Mouse (Mus musculus) liver, embryonic 14.5 days (tissue): ENCODE measurements around the gene Satb1. TPM values are rescaled to one million over a fixed set of nuclear protein-coding genes. Genes with fewer than 3 reads are reported as not detected.

Source experiments
- ATAC-seq: fragments of 200-750 bp; cut with Nextera tagmentation; 2 replicates; pipeline ENCODE4 v1.8.0; 2017; ENCODE audit warnings: moderate number of reproducible peaks, mild to moderate bottlenecking, moderate library complexity; ENCODE audit not compliant: insufficient read depth
- DNase-seq, 3 experiments: peaks; one replicate each; pipeline ENCODE4 v3.0.0-alpha.2; 2012 to 2013; ENCODE audit warnings: low read depth in 3 of 3, low spot score in 3 of 3
- H3K27ac ChIP-seq: fragments of 300-500 bp; sonication (generic); 2 replicates; pipeline ENCODE4 v1.5.1; 2014; ENCODE audit warnings: moderate library complexity, mild to moderate bottlenecking, control low read depth, inconsistent platforms
- H3K27me3 ChIP-seq: fragments of 300-500 bp; sonication (generic); 2 replicates; pipeline ENCODE4 v1.6.1; 2014; ENCODE audit warnings: mild to moderate bottlenecking, low read length, moderate library complexity; ENCODE audit not compliant: control insufficient read depth, insufficient read depth
- H3K36me3 ChIP-seq: fragments of 300-500 bp; sonication (generic); replicated peaks from 2 replicates; pipeline ENCODE4 v1.6.1; 2014; ENCODE audit warnings: low read depth; ENCODE audit not compliant: control insufficient read depth, insufficient read depth
- H3K4me1 ChIP-seq, 2 experiments: fragments of 200-500 bp in 1 of 2; fragments of 300-500 bp in 1 of 2; sonication (generic) in 1 of 2; replicated peaks; 2 replicates each; pipeline ENCODE4 v1.6.1; 2012 to 2014; ENCODE audit warnings: antibody characterized with exemption in 1 of 2, inconsistent platforms in 1 of 2, low read length in 1 of 2; ENCODE audit not compliant: control insufficient read depth in 2 of 2, insufficient read depth in 2 of 2
- H3K4me2 ChIP-seq: fragments of 300-500 bp; sonication (generic); 2 replicates; pipeline ENCODE4 v1.6.1; 2014; ENCODE audit warnings: low read depth, mild to moderate bottlenecking, control low read depth, moderate library complexity
- H3K4me3 ChIP-seq, 2 experiments: fragments of 200-500 bp in 1 of 2; fragments of 300-500 bp in 1 of 2; sonication (generic) in 1 of 2; 2 replicates each; pipeline ENCODE4 v1.5.1; 2012 to 2014; ENCODE audit warnings: low read depth in 2 of 2, low read length in 2 of 2, mild to moderate bottlenecking in 2 of 2, control low read depth in 1 of 2, inconsistent platforms in 1 of 2, moderate library complexity in 1 of 2; ENCODE audit not compliant: insufficient read depth in 1 of 2
- H3K9ac ChIP-seq: fragments of 300-500 bp; sonication (generic); replicated peaks from 2 replicates; pipeline ENCODE4 v1.6.1; 2014; ENCODE audit warnings: mild to moderate bottlenecking, control low read depth, moderate library complexity
- H3K9me3 ChIP-seq: fragments of 300-500 bp; sonication (generic); 2 replicates; pipeline ENCODE4 v1.6.1; 2016; ENCODE audit warnings: low read length, mixed read lengths; ENCODE audit not compliant: control insufficient read depth
- CTCF ChIP-seq: IDR thresholded peaks from 2 replicates; pipeline ENCODE4 v1.5.1; 2016; ENCODE audit warnings: antibody characterized with exemption, low read depth, control low read depth
- EP300 ChIP-seq: IDR thresholded peaks from 2 replicates; pipeline ENCODE4 v1.6.1; 2016; ENCODE audit warnings: antibody characterized with exemption, low read depth
- WGBS: fragments of 180-500 bp; shearing (Covaris S2); extraction: QIAGEN DNeasy Blood & Tissue Kit; methylation state at CpG from one replicate; pipeline ENCODE4 v1.1.7; 2014; ENCODE audit not compliant: insufficient replicate concordance; 5-methylcytosine and 5-hydroxymethylcytosine counted together
- polyA plus RNA-seq, 2 experiments: library from polyadenylated mRNA; depleted of rRNA in 1 of 2; stranded (reverse) in 1 of 2; unstranded in 1 of 2; fragments of >200 nt; fragmentation: Nextera tagmentation in 1 of 2; extraction: Ambion mirVana in 1 of 2; gene quantifications; 2 replicates each; pipeline versions ENCODE4 v1.2.1 to v1.2.3; 2012 to 2014

Gene Satb1
- polyA plus RNA-seq, 2 experiments = 0.74 to 0.96 TPM

DNA sequence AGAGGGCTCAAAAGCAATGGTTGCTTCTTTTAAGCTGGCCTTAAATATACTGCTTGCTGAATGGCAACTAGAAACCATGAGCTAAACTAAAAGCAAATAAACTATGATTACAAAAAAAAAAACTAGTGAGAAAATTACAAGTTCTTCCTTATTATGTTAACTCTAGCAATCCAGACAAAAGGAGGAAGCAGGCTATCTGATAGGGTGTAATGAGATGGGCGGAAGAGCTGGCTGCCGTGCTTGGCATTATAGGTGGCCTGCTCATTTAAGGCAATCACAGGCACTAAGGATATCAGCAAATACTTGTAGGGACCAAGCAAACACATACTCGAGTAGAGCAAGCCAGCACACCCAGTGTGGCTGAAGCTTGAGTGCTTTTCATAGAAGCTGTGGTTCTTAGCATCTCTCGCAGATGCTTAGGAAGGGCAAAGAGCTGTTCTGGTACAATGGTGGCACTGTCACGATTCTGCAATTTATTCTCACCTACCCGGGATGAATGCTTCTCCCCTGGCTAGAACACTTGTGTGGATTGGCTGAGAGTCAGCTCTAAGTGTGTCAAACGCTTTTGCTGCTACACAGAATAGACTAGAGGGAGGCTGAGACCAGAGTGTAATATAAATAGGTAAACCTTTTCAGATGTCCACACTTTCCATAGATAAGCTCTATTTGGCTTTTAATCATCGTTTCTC lies 49.4 kb downstream of the Satb1 start:
- WGBS = 54% methylated on average over 8 of the region's 8 CpGs
- no peak overlapping the region for H3K27ac ChIP-seq
- no peak overlapping the region for H3K9ac ChIP-seq
- no peak overlapping the region for H3K4me3 ChIP-seq
- DNase-seq = no peak
- H3K4me2 ChIP-seq = no peak overlapping the region
- no peaks in the 10 kb centered on the region for H3K27me3 ChIP-seq
- no peaks in the 10 kb centered on the region for H3K9me3 ChIP-seq
- TF ChIP-seq EP300 (no peak), CTCF (no peak)
- no peaks in the 10 kb centered on the region for H3K4me1 ChIP-seq
- ATAC-seq = no peak
- no peaks in the 10 kb centered on the region for H3K36me3 ChIP-seq

DNA sequence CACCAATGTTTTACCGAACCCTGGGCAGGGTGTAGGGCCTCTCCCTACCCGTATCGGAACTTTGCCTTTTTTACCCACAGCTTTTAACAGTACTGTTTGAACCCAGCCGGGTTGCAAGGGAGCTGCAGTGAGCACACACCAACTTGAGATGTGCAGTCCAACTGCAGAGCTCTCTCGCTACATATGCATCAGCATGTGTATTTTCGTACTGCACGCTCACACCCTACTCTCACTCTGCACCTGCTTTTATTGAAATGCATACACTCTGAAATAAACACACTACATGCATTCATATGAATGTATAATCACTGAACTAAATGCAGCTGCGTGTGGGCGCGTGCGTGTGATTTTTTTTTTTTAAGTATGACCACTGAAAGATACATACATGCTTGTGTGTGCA lies 53.1 kb downstream of the Satb1 start:
- H3K4me3 ChIP-seq = no peak overlapping the region
- ATAC-seq (no peak), DNase-seq (no peak)
- 79% methylated on average over 11 of the region's 11 CpGs for WGBS
- TF ChIP-seq EP300 (no peak), CTCF (no peak)
- no peak overlapping the region for H3K9ac ChIP-seq
- no peak overlapping the region for H3K27ac ChIP-seq
- H3K36me3 ChIP-seq = no peaks in the 10 kb centered on the region
- no peak overlapping the region for H3K4me2 ChIP-seq
- H3K9me3 ChIP-seq = no peaks in the 10 kb centered on the region
- no peaks in the 10 kb centered on the region for H3K27me3 ChIP-seq
- no peaks in the 10 kb centered on the region for H3K4me1 ChIP-seq

GRCm38 (mm10) chr17:51778961-51779360 lies 54.1 kb downstream of the Satb1 start:
- no peak overlapping the region for H3K4me3 ChIP-seq
- no peaks in the 10 kb centered on the region for H3K27me3 ChIP-seq
- no peaks in the 10 kb centered on the region for H3K9me3 ChIP-seq
- H3K4me2 ChIP-seq = no peak overlapping the region
- TF ChIP-seq EP300 (no peak), CTCF (no peak)
- H3K4me1 ChIP-seq = no peaks in the 10 kb centered on the region
- no peak overlapping the region for H3K9ac ChIP-seq
- no peak for ATAC-seq
- DNase-seq = no peak
- H3K36me3 ChIP-seq = no peaks in the 10 kb centered on the region
- no peak overlapping the region for H3K27ac ChIP-seq
- 65% methylated on average over 2 of the region's 2 CpGs for WGBS

GRCm38 (mm10) chr17:51777813-51778212 lies 55.3 kb downstream of the Satb1 start:
- no peaks in the 10 kb centered on the region for H3K27me3 ChIP-seq
- no peaks in the 10 kb centered on the region for H3K36me3 ChIP-seq
- no peak overlapping the region for H3K9ac ChIP-seq
- ATAC-seq = no peak
- no peak overlapping the region for H3K27ac ChIP-seq
- no peak for DNase-seq
- no peaks in the 10 kb centered on the region for H3K9me3 ChIP-seq
- H3K4me3 ChIP-seq = no peak overlapping the region
- H3K4me2 ChIP-seq = no peak overlapping the region
- peak; percentile 19; the same call in 1 of the 2 replicates for TF ChIP-seq CTCF
- no peak for TF ChIP-seq EP300
- WGBS = 61% methylated on average over 1 of the region's 1 CpGs
- H3K4me1 ChIP-seq = no peaks in the 10 kb centered on the region

GRCm38 (mm10) chr17:51775070-51775881 lies 57.8 kb downstream of the Satb1 start:
- no peaks in the 10 kb centered on the region for H3K27me3 ChIP-seq
- no peak overlapping the region for H3K4me2 ChIP-seq
- no peak for ATAC-seq
- H3K27ac ChIP-seq = no peak overlapping the region
- DNase-seq = no peak
- H3K9me3 ChIP-seq = no peaks in the 10 kb centered on the region
- 75% methylated on average over 18 of the region's 18 CpGs for WGBS
- H3K9ac ChIP-seq = no peak overlapping the region
- TF ChIP-seq EP300 = no peak
- H3K36me3 ChIP-seq = no peaks in the 10 kb centered on the region
- H3K4me3 ChIP-seq = no peak overlapping the region
- H3K4me1 ChIP-seq = no peaks in the 10 kb centered on the region
